Comparison of ENCODE assay signal across 8 mouse cellular contexts in the genomic region with DNA sequence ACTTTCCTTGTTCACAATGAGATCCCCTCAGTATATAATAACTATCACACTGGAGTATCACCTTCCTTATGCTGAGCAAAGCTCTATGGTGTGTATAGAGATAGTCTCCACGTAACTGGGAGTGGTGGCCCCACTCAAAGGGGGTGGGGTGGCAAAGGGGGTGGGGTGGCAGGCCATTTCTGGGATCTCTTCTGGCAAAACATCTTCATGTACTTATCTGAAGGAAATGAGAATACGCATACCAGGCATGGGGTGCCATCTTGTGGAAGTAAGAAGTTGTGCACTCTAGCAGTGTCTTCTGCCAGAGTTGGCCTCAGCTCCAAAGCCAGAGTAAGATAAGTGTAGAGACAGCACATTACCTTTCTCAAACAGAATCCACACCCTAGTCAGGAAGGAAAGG.
DNase-seq lines count a peak whose midpoint lies in the region.

No protein-coding gene starts in this region.

- H3K36me3 ChIP-seq in splenic B cell, adult 2 months (ENCODE audit: control insufficient read depth, insufficient read depth, low read length, poor library complexity, severe bottlenecking): no peaks in the 10 kb centered on the region

- DNase-seq in adrenal gland, adult 2 months: peak; percentile 9
- no peak for DNase-seq in adrenal gland, adult 8-10 months
- DNase-seq in urinary bladder, postnatal 14 days (ENCODE audit: low spot score): peak; percentile 10
- no peak for DNase-seq in urinary bladder, postnatal 10 days (ENCODE audit: low spot score)
- peak; percentile 11 for DNase-seq in embryo, embryonic 9.5 days (ENCODE audit: extremely low spot score)
- DNase-seq in kidney, adult 9 months: peak; percentile 33
- peak; percentile 8 for DNase-seq in lung, postnatal 10 days
- peak; percentile 52 for DNase-seq in splenic B cell, adult 2 months (ENCODE audit: low read depth, low spot score)

- H3K27me3 ChIP-seq in splenic B cell, adult 2 months (ENCODE audit: control insufficient read depth, insufficient read depth, low read length, poor library complexity, severe bottlenecking): no peaks in the 10 kb centered on the region

Comparison
In these comparisons a context has a peak if more than half of its experiments do, and no peak if none do; other contexts are left out.
1. DNase-seq: peak in adrenal gland, adult 2 months (single experiment), urinary bladder, postnatal 14 days (single experiment), embryo, embryonic 9.5 days (single experiment), kidney, adult 9 months (single experiment), lung, postnatal 10 days (single experiment) and splenic B cell, adult 2 months (single experiment); none in adrenal gland, adult 8-10 months (single experiment) and urinary bladder, postnatal 10 days (single experiment).